Mouse (Mus musculus) thymus, adult 2 months (tissue): ENCODE measurements at regions not wholly inside any gene's neighbourhood (a gene's known extent, or its start where the extent isn't known, plus 50 kb on each side); places are given as distances from the start of the nearest gene placed in this dataset.

ENCODE experiments used
- DNase-seq: peaks from one replicate; pipeline ENCODE4 v3.0.0; 2021
- H3K27ac ChIP-seq: fragments of 200-500 bp; 2 replicates; pipeline ENCODE4 v1.5.1; 2012; ENCODE audit warnings: low read length, control low read depth; ENCODE audit not compliant: control insufficient read depth, insufficient read depth
- H3K27me3 ChIP-seq: fragments of 200-500 bp; 2 replicates; pipeline ENCODE4 v1.6.1; 2012; ENCODE audit warnings: mild to moderate bottlenecking, low read length, moderate library complexity, mixed read lengths; ENCODE audit not compliant: control insufficient read depth, insufficient read depth
- H3K36me3 ChIP-seq: fragments of 200-500 bp; 2 replicates; pipeline ENCODE4 v1.6.1; 2012; ENCODE audit warnings: mild to moderate bottlenecking, low read length, moderate library complexity; ENCODE audit not compliant: control insufficient read depth, insufficient read depth
- H3K4me1 ChIP-seq: fragments of 200-500 bp; replicated peaks from 2 replicates; pipeline ENCODE4 v1.6.1; 2012; ENCODE audit warnings: low read length; ENCODE audit not compliant: control insufficient read depth, insufficient read depth
- H3K4me3 ChIP-seq: fragments of 200-500 bp; 2 replicates; pipeline ENCODE4 v1.5.1; 2012; ENCODE audit warnings: mild to moderate bottlenecking, low read length, control low read depth, moderate library complexity; ENCODE audit not compliant: control insufficient read depth, insufficient read depth
- CTCF ChIP-seq: fragments of 200-500 bp; IDR thresholded peaks from 2 replicates; pipeline ENCODE4 v1.5.1; 2012; ENCODE audit warnings: mild to moderate bottlenecking, control low read depth, low read length, moderate library complexity, borderline replicate concordance; ENCODE audit not compliant: control insufficient read depth, poor library complexity, insufficient read depth; ENCODE audit errors: extremely low read depth
- POLR2A ChIP-seq: fragments of 200-500 bp; IDR thresholded peaks from 2 replicates; pipeline ENCODE4 v1.6.1; 2012; ENCODE audit warnings: mild to moderate bottlenecking, low read length, control low read depth, moderate library complexity; ENCODE audit not compliant: control insufficient read depth, poor library complexity, insufficient read depth; ENCODE audit errors: extremely low read depth
- WGBS: fragments of 180-500 bp; shearing (Covaris S2); methylation state at CpG from one replicate; pipeline ENCODE4 v1.1.7; 2018; 5-methylcytosine and 5-hydroxymethylcytosine counted together

DNA sequence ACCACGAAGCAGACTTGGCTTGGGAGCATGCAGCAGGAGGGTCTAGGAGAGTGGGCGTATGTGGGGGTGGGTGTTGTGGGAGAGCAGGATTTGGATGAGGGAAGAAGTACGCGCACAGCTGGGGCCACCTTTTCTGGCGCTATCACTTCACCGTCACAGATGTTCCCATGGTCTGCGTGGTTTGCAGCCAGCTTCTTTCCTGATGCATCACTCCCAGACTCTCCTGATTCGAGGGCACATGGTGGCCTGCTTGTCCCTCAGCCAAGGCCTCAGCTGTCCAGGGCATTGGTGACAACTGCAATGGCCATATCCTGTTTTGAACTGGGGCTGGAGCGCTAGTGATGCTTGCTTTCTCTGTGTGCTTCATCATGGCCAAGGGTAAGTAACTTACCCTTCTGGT lies 266.9 kb upstream of the Id2 start:
- H3K27ac ChIP-seq, result no peak overlapping the region
- no peaks in the 10 kb centered on the region for H3K4me1 ChIP-seq
- H3K36me3 ChIP-seq, result no peaks in the 10 kb centered on the region
- no peaks in the 10 kb centered on the region for H3K27me3 ChIP-seq
- no peak overlapping the region for H3K4me3 ChIP-seq
- TF ChIP-seq POLR2A (no peak), CTCF (no peak)
- DNase-seq, result no peak
- WGBS, result 87% methylated on average over 9 of the region's 9 CpGs

DNA sequence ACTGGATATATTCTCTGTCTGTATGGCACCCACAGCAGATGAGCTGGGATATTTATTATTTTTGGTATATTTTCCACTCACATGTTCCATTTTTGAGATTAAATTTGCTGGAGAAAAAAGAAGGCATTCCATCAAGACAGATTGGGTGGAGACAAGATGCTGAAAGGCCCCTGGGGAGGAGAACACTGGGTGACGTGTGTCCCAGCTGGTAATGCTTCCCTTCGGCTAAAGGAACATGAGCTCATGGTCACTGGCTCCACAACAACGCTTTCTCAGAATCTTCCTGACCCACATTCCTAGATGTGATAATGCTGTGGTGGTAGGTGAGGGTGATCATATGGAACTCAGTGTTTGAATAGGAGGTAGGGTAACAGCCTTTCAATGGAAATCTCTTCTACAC lies 266.4 kb upstream of the Id2 start:
- 92% methylated on average over 3 of the region's 3 CpGs for WGBS
- TF ChIP-seq POLR2A (no peak), CTCF (no peak)
- no peak for DNase-seq

DNA sequence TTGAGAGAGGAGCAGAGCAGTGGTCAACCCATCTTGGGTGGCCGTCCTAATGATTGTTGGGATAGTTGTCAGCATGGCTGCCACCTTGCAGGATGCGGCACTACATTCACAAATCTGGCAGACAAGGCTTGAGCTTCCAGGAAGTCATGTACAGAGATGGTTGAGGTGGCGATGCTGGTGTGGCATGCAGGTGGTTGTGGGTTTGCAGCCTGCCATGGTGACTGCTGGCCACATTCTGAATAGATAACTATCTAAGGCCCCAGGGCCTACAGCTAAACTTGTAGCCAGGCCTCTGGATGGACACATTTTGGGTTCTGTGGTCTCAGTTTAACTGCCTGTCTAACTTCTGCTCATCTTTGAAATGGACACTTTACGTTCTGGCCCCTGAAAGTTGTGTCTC lies 265.8 kb upstream of the Id2 start:
- Histone ChIP-seq H3K36me3 (no peaks in the 10 kb centered on the region), H3K27me3 (no peaks in the 10 kb centered on the region), H3K4me1 (no peaks in the 10 kb centered on the region), H3K4me3 (no peak overlapping the region), H3K27ac (no peak overlapping the region)
- WGBS, result 50% methylated on average over 4 of the region's 4 CpGs
- DNase-seq, result no peak
- TF ChIP-seq POLR2A (no peak), CTCF (no peak)

More for the DNA sequence above, 266.4 kb upstream of the Id2 start:
- no peak overlapping the region for H3K27ac ChIP-seq
- no peaks in the 10 kb centered on the region for H3K27me3 ChIP-seq
- no peaks in the 10 kb centered on the region for H3K4me1 ChIP-seq
- no peaks in the 10 kb centered on the region for H3K36me3 ChIP-seq
- no peak overlapping the region for H3K4me3 ChIP-seq

DNA sequence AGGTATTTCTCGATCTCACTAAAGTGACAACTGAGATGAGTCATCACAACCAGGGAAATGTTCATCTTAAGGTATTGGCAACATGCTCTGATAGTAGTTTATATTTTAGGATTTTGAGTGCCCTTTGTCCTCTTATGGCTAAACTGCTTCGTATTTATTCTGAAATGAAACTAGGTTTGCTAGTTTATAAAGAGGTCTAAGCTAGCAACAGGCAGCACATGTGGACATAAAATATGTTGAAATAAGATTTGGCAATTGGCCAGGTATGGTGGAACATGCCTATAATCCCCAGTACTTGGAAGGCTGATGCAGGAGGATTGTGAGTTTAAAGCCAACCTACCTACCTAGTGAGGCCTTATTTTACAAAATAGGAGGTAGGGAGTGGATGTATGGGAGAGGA lies 263.8 kb upstream of the Id2 start:
- H3K36me3 ChIP-seq, result no peaks in the 10 kb centered on the region
- no peaks in the 10 kb centered on the region for H3K27me3 ChIP-seq
- no peak for DNase-seq
- TF ChIP-seq POLR2A, result no peak
- no peak for TF ChIP-seq CTCF
- H3K4me3 ChIP-seq, result no peak overlapping the region
- H3K27ac ChIP-seq, result no peak overlapping the region
- WGBS, result 96% methylated on average over 2 of the region's 2 CpGs
- no peaks in the 10 kb centered on the region for H3K4me1 ChIP-seq

DNA sequence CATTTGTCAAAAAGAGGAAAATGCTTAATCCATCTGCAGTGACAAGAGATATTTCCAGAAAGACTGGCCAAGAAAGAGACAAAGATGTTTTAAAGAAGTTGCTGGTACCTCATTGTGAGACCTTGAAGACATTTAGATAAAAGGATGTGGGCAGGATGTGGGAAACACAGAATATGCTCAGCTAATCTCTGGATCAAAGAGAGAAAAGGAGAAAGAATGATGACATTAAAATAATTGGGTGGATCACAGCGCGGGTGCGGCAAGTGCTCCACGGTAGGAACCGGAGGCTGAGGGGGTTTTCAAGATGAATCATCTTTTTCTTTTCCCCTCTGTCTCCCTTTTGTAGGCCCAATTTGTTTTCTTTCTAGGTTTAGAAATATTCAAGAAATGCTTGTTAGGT lies 263.0 kb upstream of the Id2 start:
- Histone ChIP-seq H3K36me3 (no peaks in the 10 kb centered on the region), H3K27me3 (no peaks in the 10 kb centered on the region), H3K27ac (no peak overlapping the region), H3K4me1 (no peaks in the 10 kb centered on the region), H3K4me3 (no peak overlapping the region)
- TF ChIP-seq POLR2A, result no peak
- TF ChIP-seq CTCF, result no peak
- 13% methylated on average over 5 of the region's 5 CpGs for WGBS
- no peak for DNase-seq

DNA sequence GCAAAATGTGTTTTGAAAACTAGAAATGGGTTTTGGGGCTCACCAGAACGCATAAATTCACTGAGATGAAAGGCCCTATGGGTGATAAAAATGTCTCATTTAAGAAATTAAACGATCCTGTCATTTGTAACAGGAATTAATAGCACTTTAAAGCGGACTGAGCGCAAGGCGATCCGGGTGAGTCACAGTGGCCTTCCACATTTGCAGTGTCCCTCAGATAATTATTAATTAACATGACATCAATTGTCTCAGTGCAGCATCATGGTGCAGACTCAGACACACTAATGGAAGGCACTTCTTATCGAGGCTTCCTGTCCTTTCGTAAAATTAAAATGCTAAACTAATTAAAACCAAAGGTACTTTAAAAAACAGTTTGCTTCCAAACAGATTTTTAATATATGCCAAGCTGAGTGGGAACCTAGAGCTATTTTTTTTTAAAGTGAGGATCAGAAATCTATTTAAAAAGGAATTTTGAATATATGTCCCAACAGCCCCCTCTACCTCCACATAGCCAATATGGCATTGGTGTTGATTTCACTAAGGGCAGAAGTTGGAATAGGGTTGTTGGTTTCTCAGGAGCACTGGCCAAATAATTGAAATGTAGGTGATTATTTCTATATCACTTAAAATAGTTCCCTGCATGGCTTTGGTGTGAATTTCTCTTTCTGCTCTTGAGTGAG lies 262.0 kb upstream of the Id2 start:
- no peaks in the 10 kb centered on the region for H3K27me3 ChIP-seq
- no peaks in the 10 kb centered on the region for H3K36me3 ChIP-seq
- H3K4me3 ChIP-seq, result no peak overlapping the region
- DNase-seq, result no peak
- no peak overlapping the region for H3K27ac ChIP-seq
- no peaks in the 10 kb centered on the region for H3K4me1 ChIP-seq
- WGBS, result 95% methylated on average over 8 of the region's 8 CpGs
- TF ChIP-seq CTCF (no peak), POLR2A (no peak)

DNA sequence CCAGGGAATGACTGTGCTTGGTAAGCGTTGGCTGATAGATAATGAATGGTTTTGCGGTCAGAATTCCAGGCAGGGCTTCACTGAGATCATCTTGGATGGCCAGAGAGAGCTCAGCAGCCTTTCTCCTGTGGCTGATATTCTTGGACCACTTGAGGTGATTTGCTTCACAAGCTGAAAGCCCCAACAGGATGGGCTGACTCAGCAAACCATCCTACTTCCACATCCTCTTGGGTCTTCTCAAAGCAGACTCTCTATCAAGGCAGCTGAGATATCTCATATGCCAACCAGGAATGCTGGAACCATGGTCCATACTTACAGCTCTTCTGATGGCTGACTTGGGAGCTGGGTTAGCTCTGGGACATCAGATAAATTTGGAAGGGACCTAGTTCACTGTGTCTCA lies 259.8 kb upstream of the Id2 start:
- Histone ChIP-seq H3K27ac (no peak overlapping the region), H3K36me3 (no peaks in the 10 kb centered on the region), H3K27me3 (no peaks in the 10 kb centered on the region), H3K4me1 (no peaks in the 10 kb centered on the region), H3K4me3 (no peak overlapping the region)
- TF ChIP-seq POLR2A (no peak), CTCF (no peak)
- WGBS, result 91% methylated on average over 2 of the region's 2 CpGs
- DNase-seq, result no peak
